ENCODE assay signal across 8 mouse cellular contexts in genomic region chr7:112428158-112428535, GRCm38 (mm10). TPM values are rescaled to one million over a fixed set of nuclear protein-coding genes. Genes with fewer than 3 reads are reported as not detected.
DNase-seq lines count a peak whose midpoint lies in the region.

No protein-coding gene starts in this region.

- peak; percentile 30 for DNase-seq in ES-CJ7 (ENCODE audit: low read depth, low spot score)
- DNase-seq in cerebellum, adult 18-20 months: peak; percentile 81 to 86
- DNase-seq in forelimb bud, embryonic 11.5 days (ENCODE audit: low read depth, low spot score): peak; percentile 71
- peak; percentile 82 for DNase-seq in heart, postnatal 25 days (ENCODE audit: low spot score)
- DNase-seq in layer of hippocampus, adult 18-20 months (ENCODE audit: low spot score in 2 of 2): peak; percentile 31 to 55
- peak; percentile 93 to 95 for DNase-seq in lung, adult 18-20 months
- DNase-seq in ovary, postnatal 10 days (ENCODE audit: low spot score): peak; percentile 85
- DNase-seq in urinary bladder, postnatal 4 days (ENCODE audit: low spot score in 2 of 2): peak; percentile 84 to 91

- intact Hi-C loops in heart, postnatal 25 days (cut with DNase I): no loop called here

RNA-seq across cellular contexts. Expression of gene Parva, which starts 0.8 kb away (rescaled TPM):
- total RNA-seq in heart, postnatal 25 days (2021): 10 to 100 TPM; 55.2 to 61.3 TPM
- 10 to 100 TPM; 47.0 to 49.7 TPM for total RNA-seq in layer of hippocampus, adult 18-20 months (2021)

Comparison
In these comparisons a context has a peak if more than half of its experiments do, and no peak if none do; other contexts are left out.
1. Peak in every context shown above with its lines: DNase-seq.
2. DNase-seq: peak in every context shown above with its lines; median percentile 94 in lung, adult 18-20 months; 88 in urinary bladder, postnatal 4 days; 85 in ovary, postnatal 10 days; 84 in cerebellum, adult 18-20 months; 82 in heart, postnatal 25 days; 71 in forelimb bud, embryonic 11.5 days; 43 in layer of hippocampus, adult 18-20 months; 30 in ES-CJ7.